Mouse (Mus musculus): Measurements from ENCODE around the gene Trim71. TPM values are rescaled to one million over a fixed set of nuclear protein-coding genes. Genes with fewer than 3 reads are reported as not detected.

The Trim71 gene
- polyA plus RNA-seq, 1 experiment: not detected

- Histone ChIP-seq H3K36me3 (ENCODE audit: control insufficient read depth, insufficient read depth, low read length) (no peaks in the 10 kb centered on the region), H3K27ac (ENCODE audit: insufficient read depth, low read depth, low read length) (no peak overlapping the region), H3K4me3 (ENCODE audit: low read depth, low read length) (no peak overlapping the region), H3K27me3 (ENCODE audit: control insufficient read depth, insufficient read depth, low read length) (no peaks in the 10 kb centered on the region), H3K4me1 (ENCODE audit: control insufficient read depth, insufficient read depth, insufficient read length, low read length) (no peaks in the 10 kb centered on the region)
- 89% methylated on average over 9 of the region's 9 CpGs for WGBS
- TF ChIP-seq CTCF (IDR thresholded peaks at IDR 0.05; ENCODE audit: extremely low read depth, insufficient read length, insufficient replicate concordance, low read depth, low read length): no peak
- no peak for TF ChIP-seq POLR2A (IDR thresholded peaks at IDR 0.05; ENCODE audit: low read depth, low read length)
Observed at GRCm38 (mm10) chr9:114534747-114535517, 29.2 kb downstream of the Trim71 start.

- TF ChIP-seq CTCF (IDR thresholded peaks at IDR 0.05; ENCODE audit: extremely low read depth, insufficient read length, insufficient replicate concordance, low read depth, low read length) (no peak), POLR2A (IDR thresholded peaks at IDR 0.05; ENCODE audit: low read depth, low read length) (no peak)
Observed at GRCm38 (mm10) chr9:114533848-114534247, 30.3 kb downstream of the Trim71 start.

DNA sequence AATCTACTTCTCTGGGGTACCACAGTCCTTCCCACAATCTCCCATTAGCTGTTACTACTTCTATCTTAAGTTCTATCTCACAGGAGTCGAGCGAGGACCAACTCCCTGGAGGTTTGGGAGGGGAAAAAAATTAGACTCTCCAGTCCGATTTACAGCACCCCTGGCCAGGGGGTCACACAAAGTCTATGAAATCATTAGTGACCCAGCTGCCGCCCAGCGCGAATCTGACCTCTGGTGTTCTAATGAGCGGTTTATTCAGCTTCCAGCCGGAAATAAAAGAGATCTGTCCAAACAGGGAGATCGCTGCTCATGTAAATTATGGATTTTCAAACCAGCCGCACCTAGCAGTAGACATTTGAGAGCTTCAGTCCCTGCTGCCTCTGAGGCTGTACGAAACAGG is 32.9 kb downstream of the Trim71 start:
- H3K27ac ChIP-seq (ENCODE audit: insufficient read depth, low read depth, low read length): no peak overlapping the region
- no peaks in the 10 kb centered on the region for H3K27me3 ChIP-seq (ENCODE audit: control insufficient read depth, insufficient read depth, low read length)
- H3K36me3 ChIP-seq (ENCODE audit: control insufficient read depth, insufficient read depth, low read length): no peaks in the 10 kb centered on the region
- 64% methylated on average over 11 of the region's 11 CpGs for WGBS
- TF ChIP-seq POLR2A (IDR thresholded peaks at IDR 0.05; ENCODE audit: low read depth, low read length) (no peak), CTCF (IDR thresholded peaks at IDR 0.05; ENCODE audit: extremely low read depth, insufficient read length, insufficient replicate concordance, low read depth, low read length) (no peak)
- peaks cover 8% of the 10 kb centered on the region for H3K4me1 ChIP-seq (ENCODE audit: control insufficient read depth, insufficient read depth, insufficient read length, low read length)
- no peak overlapping the region for H3K4me3 ChIP-seq (ENCODE audit: low read depth, low read length)

More at GRCm38 (mm10) chr9:114533848-114534247, 30.3 kb downstream of the Trim71 start:
- Histone ChIP-seq H3K27me3 (ENCODE audit: control insufficient read depth, insufficient read depth, low read length) (no peaks in the 10 kb centered on the region), H3K4me3 (ENCODE audit: low read depth, low read length) (no peak overlapping the region), H3K36me3 (ENCODE audit: control insufficient read depth, insufficient read depth, low read length) (no peaks in the 10 kb centered on the region), H3K27ac (ENCODE audit: insufficient read depth, low read depth, low read length) (no peak overlapping the region), H3K4me1 (ENCODE audit: control insufficient read depth, insufficient read depth, insufficient read length, low read length) (no peaks in the 10 kb centered on the region)
- 77% methylated on average over 4 of the region's 4 CpGs for WGBS

- TF ChIP-seq CTCF (IDR thresholded peaks at IDR 0.05; ENCODE audit: extremely low read depth, insufficient read length, insufficient replicate concordance, low read depth, low read length) (no peak), POLR2A (IDR thresholded peaks at IDR 0.05; ENCODE audit: low read depth, low read length) (no peak)
- WGBS: 46% methylated on average over 9 of the region's 9 CpGs
- Histone ChIP-seq H3K4me3 (ENCODE audit: low read depth, low read length) (no peak overlapping the region), H3K4me1 (ENCODE audit: control insufficient read depth, insufficient read depth, insufficient read length, low read length) (peaks cover 8% of the 10 kb centered on the region), H3K27ac (ENCODE audit: insufficient read depth, low read depth, low read length) (no peak overlapping the region), H3K36me3 (ENCODE audit: control insufficient read depth, insufficient read depth, low read length) (no peaks in the 10 kb centered on the region), H3K27me3 (ENCODE audit: control insufficient read depth, insufficient read depth, low read length) (no peaks in the 10 kb centered on the region)
Observed at GRCm38 (mm10) chr9:114528680-114529048, 35.5 kb downstream of the Trim71 start.

GRCm38 (mm10) chr9:114527992-114528679 is 36.0 kb downstream of the Trim71 start:
- no peaks in the 10 kb centered on the region for H3K36me3 ChIP-seq (ENCODE audit: control insufficient read depth, insufficient read depth, low read length)
- H3K27ac ChIP-seq (ENCODE audit: insufficient read depth, low read depth, low read length): no peak overlapping the region
- H3K4me3 ChIP-seq (ENCODE audit: low read depth, low read length): no peak overlapping the region
- H3K27me3 ChIP-seq (ENCODE audit: control insufficient read depth, insufficient read depth, low read length): no peaks in the 10 kb centered on the region
- TF ChIP-seq POLR2A (IDR thresholded peaks at IDR 0.05; ENCODE audit: low read depth, low read length) (no peak), CTCF (IDR thresholded peaks at IDR 0.05; ENCODE audit: extremely low read depth, insufficient read length, insufficient replicate concordance, low read depth, low read length) (no peak)
- WGBS: 38% methylated on average over 17 of the region's 17 CpGs
- H3K4me1 ChIP-seq (ENCODE audit: control insufficient read depth, insufficient read depth, insufficient read length, low read length): peaks cover 8% of the 10 kb centered on the region

GRCm38 (mm10) chr9:114527085-114527484 is 37.1 kb downstream of the Trim71 start:
- no peaks in the 10 kb centered on the region for H3K36me3 ChIP-seq (ENCODE audit: control insufficient read depth, insufficient read depth, low read length)
- no peaks in the 10 kb centered on the region for H3K27me3 ChIP-seq (ENCODE audit: control insufficient read depth, insufficient read depth, low read length)
- H3K4me1 ChIP-seq (ENCODE audit: control insufficient read depth, insufficient read depth, insufficient read length, low read length): peaks cover 8% of the 10 kb centered on the region
- TF ChIP-seq POLR2A (IDR thresholded peaks at IDR 0.05; ENCODE audit: low read depth, low read length) (no peak), CTCF (IDR thresholded peaks at IDR 0.05; ENCODE audit: extremely low read depth, insufficient read length, insufficient replicate concordance, low read depth, low read length) (no peak)
- peak overlapping the region; percentile 61 for H3K4me3 ChIP-seq (ENCODE audit: low read depth, low read length)
- WGBS: 7% methylated on average over 16 of the region's 16 CpGs
- no peak overlapping the region for H3K27ac ChIP-seq (ENCODE audit: insufficient read depth, low read depth, low read length)

GRCm38 (mm10) chr9:114526581-114526980 is 37.6 kb downstream of the Trim71 start:
- Histone ChIP-seq H3K36me3 (ENCODE audit: control insufficient read depth, insufficient read depth, low read length) (no peaks in the 10 kb centered on the region), H3K27me3 (ENCODE audit: control insufficient read depth, insufficient read depth, low read length) (no peaks in the 10 kb centered on the region), H3K27ac (ENCODE audit: insufficient read depth, low read depth, low read length) (no peak overlapping the region), H3K4me3 (ENCODE audit: low read depth, low read length) (peak overlapping the region; percentile 61), H3K4me1 (ENCODE audit: control insufficient read depth, insufficient read depth, insufficient read length, low read length) (peaks cover 8% of the 10 kb centered on the region)
- WGBS: 53% methylated on average over 8 of the region's 8 CpGs
- TF ChIP-seq CTCF (IDR thresholded peaks at IDR 0.05; ENCODE audit: extremely low read depth, insufficient read length, insufficient replicate concordance, low read depth, low read length) (no peak), POLR2A (IDR thresholded peaks at IDR 0.05; ENCODE audit: low read depth, low read length) (no peak)

Measured in small intestine, adult 2 months (tissue).